Mouse (Mus musculus) liver, postnatal 0 days (tissue): ENCODE data around the gene Patl2.

ENCODE experiments used
- CTCF ChIP-seq: sonication (generic); IDR thresholded peaks from 2 replicates; pipeline ENCODE4 v1.5.1; 2016; ENCODE audit warnings: antibody characterized with exemption, low read depth
- EP300 ChIP-seq: IDR thresholded peaks from 2 replicates; pipeline ENCODE4 v1.6.1; 2016; ENCODE audit warnings: antibody characterized with exemption, low read depth, mild to moderate bottlenecking

DNA sequence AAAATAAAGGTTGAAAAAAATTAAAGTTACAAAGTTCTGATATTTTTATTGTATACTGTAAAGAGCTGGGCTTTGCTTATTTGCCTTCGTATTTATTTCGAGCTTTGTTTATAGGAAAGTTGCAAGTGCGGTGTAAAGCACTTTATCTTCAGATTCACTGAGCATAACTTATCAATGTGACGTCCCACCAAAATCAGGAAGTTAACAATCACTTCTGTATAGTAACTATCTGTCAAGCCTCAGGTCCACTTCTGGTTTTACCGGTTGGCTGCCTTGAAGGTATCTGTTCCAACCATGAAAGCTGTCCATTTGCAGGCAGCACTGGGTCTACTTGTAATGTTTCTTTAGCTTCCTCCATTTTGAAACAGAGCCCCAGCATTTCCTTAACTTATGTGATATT, 36.3 kb upstream of the Patl2 start:
- TF ChIP-seq CTCF: no peak
- TF ChIP-seq EP300: no peak
